Mouse (Mus musculus) monocyte, adult 2 months (primary cell): ENCODE data around the gene Pafah1b2.

Experiments used
- DNase-seq, 2 experiments: peaks; one replicate each; pipeline ENCODE4 v3.0.0; 2022; ENCODE audit warnings: low spot score in 2 of 2, low read depth in 1 of 2

Gene Pafah1b2

GRCm38 (mm10) chr9:46012091-46013008 is at the start of gene Pafah1b2, which contains the start of gene Sik3:
Gene Pafah1b2 (minus strand): TSS chr9:46012690.
Gene Sik3 (plus strand): TSS chr9:46012820.
- peak; percentile 85 to 91 for DNase-seq

- DNase-seq = no peak
Observed at GRCm38 (mm10) chr9:46061696-46062425, 49.4 kb upstream of the Pafah1b2 start.

GRCm38 (mm10) chr9:46060249-46060648 is 47.8 kb upstream of the Pafah1b2 start:
- no peak for DNase-seq

- no peak for DNase-seq
Observed at GRCm38 (mm10) chr9:46058065-46058464, 45.6 kb upstream of the Pafah1b2 start.

GRCm38 (mm10) chr9:46053014-46053666 is 40.6 kb upstream of the Pafah1b2 start:
- DNase-seq = no peak

- DNase-seq = no peak
Observed at GRCm38 (mm10) chr9:46050203-46050602, 37.7 kb upstream of the Pafah1b2 start.

- DNase-seq = no peak
Observed at GRCm38 (mm10) chr9:46049525-46049924, 37.0 kb upstream of the Pafah1b2 start.

- DNase-seq = no peak
Observed at GRCm38 (mm10) chr9:46046724-46047517, 34.4 kb upstream of the Pafah1b2 start.

- no peak for DNase-seq
Observed at GRCm38 (mm10) chr9:46043626-46044025, 31.1 kb upstream of the Pafah1b2 start.

- no peak for DNase-seq
Observed at GRCm38 (mm10) chr9:46042387-46042786, 29.9 kb upstream of the Pafah1b2 start.

- DNase-seq = no peak
Observed at GRCm38 (mm10) chr9:46041186-46041585, 28.7 kb upstream of the Pafah1b2 start.

- DNase-seq = no peak
Observed at GRCm38 (mm10) chr9:46038786-46039185, 26.3 kb upstream of the Pafah1b2 start.

- DNase-seq = no peak
Observed at GRCm38 (mm10) chr9:46036881-46037280, 24.4 kb upstream of the Pafah1b2 start.

GRCm38 (mm10) chr9:46035290-46035871 is 22.9 kb upstream of the Pafah1b2 start:
- no peak for DNase-seq

- DNase-seq = no peak
Observed at GRCm38 (mm10) chr9:46033862-46034261, 21.4 kb upstream of the Pafah1b2 start.

GRCm38 (mm10) chr9:46033058-46033457 is 20.6 kb upstream of the Pafah1b2 start:
- DNase-seq = no peak

- no peak for DNase-seq
Observed at GRCm38 (mm10) chr9:46032190-46032589, 19.7 kb upstream of the Pafah1b2 start.

GRCm38 (mm10) chr9:46030968-46031367 is 18.5 kb upstream of the Pafah1b2 start:
- DNase-seq = no peak

- DNase-seq = no peak
Observed at GRCm38 (mm10) chr9:46030184-46030583, 17.7 kb upstream of the Pafah1b2 start.

- no peak for DNase-seq
Observed at GRCm38 (mm10) chr9:46029534-46029933, 17.0 kb upstream of the Pafah1b2 start.
